Mouse (Mus musculus) embryo, embryonic 10 days (tissue): Measurements from ENCODE around the gene Tmtc4.

Experiments
- DNase-seq: peaks from one replicate; pipeline ENCODE4 v3.0.0-alpha.2; 2015; ENCODE audit warnings: low spot score

Tmtc4 gene

GRCm38 (mm10) chr14:122983226-122984215 is at the start of gene Tmtc4:
Tmtc4 (minus strand) TSS chr14:122984035.
- peak; percentile 99 for DNase-seq

GRCm38 (mm10) chr14:123032435-123032834 is 48.6 kb upstream of the Tmtc4 start:
- DNase-seq, result no peak

- DNase-seq, result peak; percentile 30
Measured at GRCm38 (mm10) chr14:123027876-123028275, 44.0 kb upstream of the Tmtc4 start.

- no peak for DNase-seq
Measured at GRCm38 (mm10) chr14:123022981-123023380, 39.1 kb upstream of the Tmtc4 start.

GRCm38 (mm10) chr14:123016310-123016709 is 32.5 kb upstream of the Tmtc4 start:
- no peak for DNase-seq

GRCm38 (mm10) chr14:123015687-123016086 is 31.9 kb upstream of the Tmtc4 start:
- no peak for DNase-seq

GRCm38 (mm10) chr14:123009108-123010018 is 25.5 kb upstream of the Tmtc4 start:
- DNase-seq, result no peak

- DNase-seq, result no peak
Measured at GRCm38 (mm10) chr14:123008672-123009071, 24.8 kb upstream of the Tmtc4 start.

GRCm38 (mm10) chr14:123003715-123004114 is 19.9 kb upstream of the Tmtc4 start:
- no peak for DNase-seq

GRCm38 (mm10) chr14:123001391-123001790 is 17.6 kb upstream of the Tmtc4 start:
- DNase-seq, result no peak

- DNase-seq, result no peak
Measured at GRCm38 (mm10) chr14:122997465-122997864, 13.6 kb upstream of the Tmtc4 start.

- DNase-seq, result no peak
Measured at GRCm38 (mm10) chr14:122993935-122994334, 10.1 kb upstream of the Tmtc4 start.

GRCm38 (mm10) chr14:122992937-122993336 is 9.1 kb upstream of the Tmtc4 start:
- DNase-seq, result no peak

- DNase-seq, result no peak
Measured at GRCm38 (mm10) chr14:122990521-122991052, 6.8 kb upstream of the Tmtc4 start.

GRCm38 (mm10) chr14:122986404-122986803 is 2.6 kb upstream of the Tmtc4 start:
- DNase-seq, result no peak

- DNase-seq, result peak; percentile 57
Measured at GRCm38 (mm10) chr14:122982571-122983225, 1.1 kb downstream of the Tmtc4 start.

- peak; percentile 7 for DNase-seq
Measured at GRCm38 (mm10) chr14:122981831-122982485, 1.9 kb downstream of the Tmtc4 start.

- no peak for DNase-seq
Measured at GRCm38 (mm10) chr14:122978871-122979270, 5.0 kb downstream of the Tmtc4 start.

GRCm38 (mm10) chr14:122977797-122978140 is 6.1 kb downstream of the Tmtc4 start:
- no peak for DNase-seq

- DNase-seq, result no peak
Measured at GRCm38 (mm10) chr14:122977056-122977796, 6.6 kb downstream of the Tmtc4 start.
